Mouse (Mus musculus) cerebellum, adult 2 months (tissue): ENCODE data around the gene Gpm6a. TPM values are rescaled to one million over a fixed set of nuclear protein-coding genes. Genes with fewer than 3 reads are reported as not detected.

Experiments used
- DNase-seq, 2 experiments: peaks; one replicate each; pipeline ENCODE4 v3.0.0; 2021
- H3K27ac ChIP-seq: fragments of 200-500 bp; 2 replicates; pipeline ENCODE4 v1.5.1; 2012; ENCODE audit warnings: low read length, control low read depth, inconsistent platforms; ENCODE audit not compliant: insufficient read depth
- H3K27me3 ChIP-seq: fragments of 200-500 bp; 2 replicates; pipeline ENCODE4 v1.6.1; 2012; ENCODE audit warnings: inconsistent platforms, mild to moderate bottlenecking, low read length, moderate library complexity; ENCODE audit not compliant: control insufficient read depth, insufficient read depth
- H3K4me1 ChIP-seq: fragments of 200-500 bp; 2 replicates; pipeline ENCODE4 v1.6.1; 2011; ENCODE audit warnings: low read length; ENCODE audit not compliant: control insufficient read depth, insufficient read depth
- H3K4me3 ChIP-seq: fragments of 200-500 bp; replicated peaks from 2 replicates; pipeline ENCODE3; 2011; ENCODE audit warnings: mild to moderate bottlenecking, low read depth, low read length, control low read depth; ENCODE audit not compliant: insufficient read depth
- CTCF ChIP-seq: fragments of 200-500 bp; IDR thresholded peaks from 2 replicates; pipeline ENCODE4 v1.5.1; 2011; ENCODE audit warnings: low read depth, mild to moderate bottlenecking, control low read depth, low read length, moderate library complexity, borderline replicate concordance; ENCODE audit not compliant: insufficient read depth
- POLR2A ChIP-seq: fragments of 200-500 bp; IDR thresholded peaks from 2 replicates; pipeline ENCODE4 v1.6.1; 2011; ENCODE audit warnings: low read length, control low read depth, borderline replicate concordance; ENCODE audit not compliant: insufficient read depth
- WGBS: fragments of 180-500 bp; shearing (Covaris S2); methylation state at CpG from one replicate; pipeline ENCODE4 v1.1.7; 2018; 5-methylcytosine and 5-hydroxymethylcytosine counted together
- polyA plus RNA-seq: library from polyadenylated mRNA; depleted of rRNA; stranded (reverse); fragments of >200 nt; gene quantifications from 2 replicates; pipeline ENCODE4 v1.2.3, GENCODE M21; 2012

The Gpm6a gene
- polyA plus RNA-seq, 1 experiment = 556 TPM

DNA sequence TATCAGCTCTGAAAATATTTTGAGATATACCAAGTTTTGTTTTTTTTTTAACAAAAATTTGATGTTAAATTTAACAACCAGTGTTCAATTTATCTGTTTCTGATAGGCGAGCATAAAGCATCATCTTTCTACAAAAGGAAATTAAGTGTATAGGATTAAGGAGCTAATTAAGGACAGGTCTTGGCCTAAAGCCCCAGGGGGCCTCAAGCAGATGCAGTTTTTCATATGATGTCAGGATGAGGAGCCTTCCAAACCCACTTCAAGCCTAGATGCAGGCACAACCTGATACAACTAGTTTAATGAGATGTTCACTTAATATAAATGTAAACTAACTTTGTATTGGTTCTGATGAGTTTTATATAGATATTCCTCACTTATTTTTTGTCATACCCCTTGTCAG lies 22.0 kb downstream of the Gpm6a start:
- Histone ChIP-seq H3K4me1 (no peaks in the 10 kb centered on the region; the same call in 1 of the 2 replicates), H3K4me3 (no peak overlapping the region), H3K27me3 (no peaks in the 10 kb centered on the region), H3K27ac (no peak overlapping the region)
- DNase-seq = peak in 1 of 2 experiments; percentile 39
- TF ChIP-seq CTCF (no peak), POLR2A (no peak)
- 44% methylated on average over 1 of the region's 1 CpGs for WGBS

DNA sequence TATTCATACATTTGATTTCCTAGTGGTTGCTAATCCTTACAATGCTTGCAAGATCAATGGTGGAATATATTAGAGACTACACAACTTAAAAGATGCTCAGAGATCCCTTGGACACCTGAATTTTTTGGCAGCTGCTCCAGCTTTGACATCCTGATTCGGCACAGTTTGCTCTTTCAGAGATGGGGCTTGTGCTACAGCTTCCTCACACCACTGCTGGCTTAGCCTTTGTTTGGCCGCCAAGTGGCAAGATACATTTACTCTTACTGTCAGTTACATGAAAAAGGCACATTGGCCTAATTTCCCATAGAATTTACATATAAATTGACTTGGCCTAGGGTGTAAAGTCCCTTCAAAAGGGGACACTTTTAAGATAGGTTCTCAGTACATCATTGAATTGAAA lies 32.1 kb downstream of the Gpm6a start:
- Histone ChIP-seq H3K4me1 (peaks cover 11% of the 10 kb centered on the region), H3K4me3 (no peak overlapping the region), H3K27ac (no peak overlapping the region), H3K27me3 (no peaks in the 10 kb centered on the region)
- peak in 1 of 2 experiments; percentile 51 for DNase-seq
- WGBS = 14% methylated on average over 2 of the region's 2 CpGs
- TF ChIP-seq POLR2A = no peak
- no peak for TF ChIP-seq CTCF

DNA sequence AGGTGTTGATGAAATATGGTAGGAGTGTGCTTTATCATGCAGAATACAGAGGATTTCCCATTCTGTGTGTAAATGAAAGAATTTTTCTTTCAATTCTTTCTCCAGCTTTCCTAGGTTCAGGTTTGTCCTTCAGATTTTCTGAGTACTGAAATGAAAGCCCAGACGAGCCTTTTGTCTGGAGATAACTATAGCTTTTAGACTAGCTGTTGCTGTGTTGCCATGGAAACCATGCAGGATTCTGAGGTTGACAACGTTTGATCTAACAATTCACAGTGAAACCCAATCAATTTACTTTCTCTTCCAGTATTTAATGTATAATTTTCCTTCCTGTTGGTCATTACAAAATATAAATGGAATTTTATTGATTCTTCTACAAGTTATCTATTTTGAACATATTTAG lies 34.5 kb downstream of the Gpm6a start:
- H3K27ac ChIP-seq = no peak overlapping the region
- 6% methylated on average over 2 of the region's 2 CpGs for WGBS
- no peak for DNase-seq

DNA sequence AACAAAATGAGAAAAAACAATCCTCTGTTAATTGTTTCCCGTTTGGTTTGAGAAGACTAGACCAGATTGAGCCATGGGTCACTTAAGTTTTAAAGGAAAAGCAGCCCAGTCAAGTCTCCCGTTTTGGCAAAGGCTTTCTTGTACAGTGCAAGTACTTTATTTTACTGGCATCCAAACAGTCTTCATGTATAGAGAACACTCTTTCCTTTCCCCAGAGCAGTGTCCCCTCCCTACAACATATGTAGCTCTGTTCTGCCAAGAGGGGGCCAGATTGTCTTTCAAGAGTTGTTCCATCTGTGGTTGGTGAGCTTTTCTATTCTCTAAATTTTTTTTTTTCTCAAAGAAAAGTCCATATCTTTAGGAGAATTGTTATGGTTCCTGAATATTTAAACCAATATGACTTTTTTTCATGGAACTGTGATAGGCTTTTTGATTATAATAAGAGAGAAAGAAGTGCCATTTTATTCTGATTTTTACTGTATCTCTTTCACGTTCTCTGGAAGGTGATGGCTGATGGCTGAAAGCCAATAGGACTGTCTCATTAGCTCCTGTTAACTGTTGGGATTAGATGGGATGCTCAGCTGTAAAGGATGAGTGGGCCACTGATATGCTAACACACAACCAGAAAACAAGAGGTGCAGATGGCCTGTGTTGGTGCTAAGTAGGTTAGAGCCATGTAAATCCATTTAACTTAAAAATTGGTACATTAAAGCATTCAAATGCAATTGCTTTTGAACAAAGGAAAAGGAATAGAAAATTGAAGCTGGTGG lies 37.4 kb downstream of the Gpm6a start:
- peak; percentile 47 to 84 for DNase-seq
- peaks cover 15% of the 10 kb centered on the region for H3K4me1 ChIP-seq
- no peaks in the 10 kb centered on the region for H3K27me3 ChIP-seq
- no peak overlapping the region for H3K4me3 ChIP-seq
- H3K27ac ChIP-seq = peak overlapping the region; percentile 49; the same call in 1 of the 2 replicates
- WGBS = 11% methylated on average over 3 of the region's 3 CpGs
- no peak for TF ChIP-seq POLR2A
- TF ChIP-seq CTCF = no peak

More for the DNA sequence above, 34.5 kb downstream of the Gpm6a start:
- TF ChIP-seq POLR2A (no peak), CTCF (no peak)
- no peaks in the 10 kb centered on the region for H3K27me3 ChIP-seq
- H3K4me1 ChIP-seq = peaks cover 17% of the 10 kb centered on the region
- no peak overlapping the region for H3K4me3 ChIP-seq

DNA sequence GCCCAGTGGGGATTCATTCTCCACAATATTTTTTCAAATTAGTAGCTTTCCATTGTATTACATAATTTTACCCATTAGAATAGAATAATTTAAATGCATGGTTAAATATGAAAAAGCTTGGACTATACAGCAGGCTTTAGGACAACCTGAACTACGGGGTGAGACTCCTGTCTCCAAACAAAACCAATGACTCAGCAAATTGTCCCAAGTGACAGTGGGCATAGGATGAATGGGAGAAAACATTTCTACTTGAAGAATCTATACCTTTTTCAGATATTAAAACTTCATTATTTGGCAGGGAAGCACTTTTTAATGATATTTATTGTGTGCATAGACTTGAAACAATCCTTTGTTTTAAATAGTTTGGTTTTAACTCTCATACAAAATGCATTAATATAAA lies 41.0 kb downstream of the Gpm6a start:
- TF ChIP-seq CTCF (no peak), POLR2A (no peak)
- Histone ChIP-seq H3K27me3 (no peaks in the 10 kb centered on the region), H3K4me3 (no peak overlapping the region), H3K4me1 (peaks cover 12% of the 10 kb centered on the region; the same call in 1 of the 2 replicates), H3K27ac (no peak overlapping the region)
- WGBS = 59% methylated on average over 1 of the region's 1 CpGs
- DNase-seq = no peak

DNA sequence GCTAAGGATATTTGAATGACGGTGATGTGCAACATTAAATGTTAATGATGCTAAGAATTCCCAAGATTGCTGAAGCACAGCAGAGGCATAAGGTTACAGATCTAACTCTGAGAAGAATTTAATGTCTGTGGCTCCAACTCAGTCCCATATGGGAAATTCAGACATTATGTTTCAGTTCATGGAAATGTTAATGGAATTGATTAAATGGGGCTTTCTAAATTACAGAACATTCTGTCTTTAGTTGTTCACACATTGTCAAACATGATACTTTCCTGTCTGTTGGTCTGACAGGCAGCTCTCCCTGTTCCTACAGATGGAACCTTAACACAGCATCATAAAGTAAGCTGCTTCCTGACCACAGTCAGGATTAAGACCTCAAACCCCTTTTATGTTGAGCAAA lies 47.8 kb downstream of the Gpm6a start:
- no peaks in the 10 kb centered on the region; the same call in 1 of the 2 replicates for H3K4me1 ChIP-seq
- TF ChIP-seq CTCF (no peak), POLR2A (no peak)
- DNase-seq = no peak
- 80% methylated on average over 1 of the region's 1 CpGs for WGBS
- no peak overlapping the region for H3K27ac ChIP-seq
- no peak overlapping the region for H3K4me3 ChIP-seq
- no peaks in the 10 kb centered on the region for H3K27me3 ChIP-seq

DNA sequence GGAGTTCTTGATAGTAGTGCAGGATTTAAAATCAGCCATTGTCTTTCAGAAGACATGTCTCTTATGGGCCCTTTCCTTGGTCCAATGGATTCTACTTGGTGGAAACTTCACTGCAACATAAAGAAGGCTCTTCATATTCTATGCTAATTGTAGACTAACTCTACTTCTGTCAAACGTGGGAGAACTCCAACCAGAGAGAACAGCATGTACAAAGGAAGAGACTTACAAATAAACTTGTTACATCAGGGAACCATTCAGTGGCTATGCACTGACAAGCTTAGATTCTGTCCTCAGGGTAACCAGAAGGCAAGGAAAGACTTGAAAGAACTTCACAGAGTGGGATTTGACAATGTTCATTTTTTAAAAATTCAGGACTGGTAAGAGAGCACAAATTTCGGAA lies 48.3 kb downstream of the Gpm6a start:
- WGBS = 60% methylated on average over 2 of the region's 2 CpGs
- no peak overlapping the region for H3K27ac ChIP-seq

DNA sequence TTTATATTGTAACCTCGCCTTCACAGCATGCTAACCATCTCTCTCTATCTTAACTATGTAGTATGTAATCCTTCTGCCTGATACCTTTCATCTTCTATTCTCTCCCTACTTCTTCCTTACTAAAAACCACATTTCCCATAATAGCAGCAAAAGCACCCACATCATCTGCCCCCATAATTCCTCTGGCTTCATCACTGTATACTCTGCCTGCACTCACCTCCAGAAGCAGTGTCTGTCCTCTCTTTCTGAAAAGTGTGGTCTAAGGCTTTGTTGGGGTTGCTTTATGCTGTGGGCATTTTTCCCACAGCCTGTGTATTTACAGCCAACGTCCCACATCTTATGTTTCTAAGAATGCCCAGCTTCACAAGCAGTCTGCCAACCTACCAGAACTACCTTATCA lies 57.6 kb downstream of the Gpm6a start:
- H3K4me1 ChIP-seq = peaks cover 5% of the 10 kb centered on the region; the same call in 1 of the 2 replicates
- H3K4me3 ChIP-seq = no peak overlapping the region
- WGBS = 46% methylated on average over 2 of the region's 2 CpGs
- no peaks in the 10 kb centered on the region for H3K27me3 ChIP-seq
- TF ChIP-seq CTCF (no peak), POLR2A (no peak)
- DNase-seq = no peak
- 0 out of 2 replicates have a peak overlapping the region, but pooled peaks have one; percentile 4 for H3K27ac ChIP-seq

More for the DNA sequence above, 48.3 kb downstream of the Gpm6a start:
- DNase-seq = no peak
- no peaks in the 10 kb centered on the region for H3K27me3 ChIP-seq
- H3K4me1 ChIP-seq = peaks cover 1% of the 10 kb centered on the region; the same call in 1 of the 2 replicates
- H3K4me3 ChIP-seq = no peak overlapping the region
- TF ChIP-seq POLR2A = no peak
- no peak for TF ChIP-seq CTCF
